Mouse (Mus musculus): ENCODE measurements at regions not wholly inside any gene's neighbourhood (a gene's known extent, or its start where the extent isn't known, plus 50 kb on each side); places are given as distances from the start of the nearest gene placed in this dataset.
"Not testable (repeated sequence)": the region's sequence is repeated elsewhere in the genome, so short reads cannot be mapped to it uniquely, and the experiment has no call there.

DNA sequence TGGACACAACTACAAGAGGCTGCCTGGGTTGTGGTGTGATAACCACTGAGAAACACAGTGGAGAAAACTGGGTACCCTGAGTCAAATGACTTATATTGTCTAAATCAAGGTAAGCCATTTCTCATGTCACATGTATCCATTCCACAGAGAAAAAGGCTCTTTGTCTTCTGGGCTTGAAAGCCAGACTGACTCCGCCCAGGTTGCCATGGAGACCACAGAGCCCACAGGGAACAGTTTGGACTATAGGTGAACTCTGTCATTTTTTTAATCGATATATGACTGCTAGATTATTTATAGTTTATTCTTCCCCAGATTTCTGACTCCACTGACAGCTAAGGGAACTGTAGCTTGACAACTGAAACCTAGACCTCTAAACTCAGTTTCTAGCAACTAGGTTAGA lies 80.7 kb upstream of the Thpo start:
- Histone ChIP-seq H3K4me3 (ENCODE audit: low read depth, low read length) (no peak overlapping the region), H3K4me2 (ENCODE audit: low read depth, low read length) (no peak overlapping the region), H3K9me3 (replicated peaks; ENCODE audit: control insufficient read depth, low read length) (no peaks in the 10 kb centered on the region), H3K4me1 (ENCODE audit: control insufficient read depth, insufficient read depth) (peaks cover 9% of the 10 kb centered on the region; the same call in 1 of the 2 replicates), H3K36me3 (replicated peaks; ENCODE audit: control insufficient read depth, insufficient read depth, low read length) (no peaks in the 10 kb centered on the region), H3K9ac (replicated peaks; ENCODE audit: low read depth, low read length) (no peak overlapping the region), H3K27me3 (ENCODE audit: control insufficient read depth, insufficient read depth, low read length) (no peaks in the 10 kb centered on the region), H3K27ac (ENCODE audit: low read depth) (no peak overlapping the region)
- TF ChIP-seq EP300 (IDR thresholded peaks at IDR 0.05; ENCODE audit: low read depth) (no peak), CTCF (IDR thresholded peaks at IDR 0.05; ENCODE audit: low read depth) (no peak)
- ATAC-seq (ENCODE audit: insufficient read depth, low read depth) (no peak), DNase-seq (ENCODE audit: low spot score) (no peak)
- WGBS, result 71% methylated on average over 2 of the region's 2 CpGs

- Histone ChIP-seq H3K9me3 (replicated peaks; ENCODE audit: control insufficient read depth, low read length) (no peaks in the 10 kb centered on the region), H3K4me3 (ENCODE audit: low read depth, low read length) (no peak overlapping the region), H3K4me2 (ENCODE audit: low read depth, low read length) (no peak overlapping the region), H3K36me3 (replicated peaks; ENCODE audit: control insufficient read depth, insufficient read depth, low read length) (no peaks in the 10 kb centered on the region), H3K27ac (ENCODE audit: low read depth) (no peak overlapping the region), H3K4me1 (ENCODE audit: control insufficient read depth, insufficient read depth) (peaks cover 9% of the 10 kb centered on the region; the same call in 1 of the 2 replicates), H3K9ac (replicated peaks; ENCODE audit: low read depth, low read length) (no peak overlapping the region), H3K27me3 (ENCODE audit: control insufficient read depth, insufficient read depth, low read length) (no peaks in the 10 kb centered on the region)
- ATAC-seq (ENCODE audit: insufficient read depth, low read depth) (no peak), DNase-seq (ENCODE audit: low spot score) (no peak)
- no peak for TF ChIP-seq EP300 (IDR thresholded peaks at IDR 0.05; ENCODE audit: low read depth)
- TF ChIP-seq CTCF (IDR thresholded peaks at IDR 0.05; ENCODE audit: low read depth), result no peak
Observed at GRCm38 (mm10) chr16:20814240-20814639, 79.9 kb upstream of the Thpo start.

DNA sequence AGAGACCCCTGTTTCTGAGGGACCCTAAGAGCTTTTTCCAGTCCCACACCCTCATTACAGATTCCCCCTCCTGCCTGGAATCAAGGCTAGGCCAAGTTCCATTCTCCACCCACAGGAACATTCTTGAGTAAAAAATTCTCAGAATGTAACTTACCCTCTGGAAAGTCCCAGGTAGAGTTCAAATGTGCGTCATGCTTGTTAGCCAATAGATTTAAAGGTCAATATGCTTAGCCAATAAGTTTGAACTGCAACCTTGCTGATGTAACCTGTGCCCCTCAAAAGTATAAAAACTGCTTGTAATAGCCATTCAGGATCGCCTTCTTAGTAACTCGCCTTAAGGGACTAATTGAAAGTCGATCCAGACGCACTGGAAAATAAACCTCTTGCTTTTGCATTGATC lies 77.7 kb upstream of the Thpo start:
- DNase-seq (ENCODE audit: low spot score); H3K4me2 ChIP-seq (ENCODE audit: low read depth, low read length); H3K27me3 ChIP-seq (ENCODE audit: control insufficient read depth, insufficient read depth, low read length); H3K9me3 ChIP-seq (replicated peaks; ENCODE audit: control insufficient read depth, low read length); H3K9ac ChIP-seq (replicated peaks; ENCODE audit: low read depth, low read length); H3K36me3 ChIP-seq (replicated peaks; ENCODE audit: control insufficient read depth, insufficient read depth, low read length); H3K4me3 ChIP-seq (ENCODE audit: low read depth, low read length); H3K27ac ChIP-seq (ENCODE audit: low read depth); ATAC-seq (ENCODE audit: insufficient read depth, low read depth); H3K4me1 ChIP-seq (ENCODE audit: control insufficient read depth, insufficient read depth): not testable (repeated sequence)
- 89% methylated on average over 5 of the region's 5 CpGs for WGBS

DNA sequence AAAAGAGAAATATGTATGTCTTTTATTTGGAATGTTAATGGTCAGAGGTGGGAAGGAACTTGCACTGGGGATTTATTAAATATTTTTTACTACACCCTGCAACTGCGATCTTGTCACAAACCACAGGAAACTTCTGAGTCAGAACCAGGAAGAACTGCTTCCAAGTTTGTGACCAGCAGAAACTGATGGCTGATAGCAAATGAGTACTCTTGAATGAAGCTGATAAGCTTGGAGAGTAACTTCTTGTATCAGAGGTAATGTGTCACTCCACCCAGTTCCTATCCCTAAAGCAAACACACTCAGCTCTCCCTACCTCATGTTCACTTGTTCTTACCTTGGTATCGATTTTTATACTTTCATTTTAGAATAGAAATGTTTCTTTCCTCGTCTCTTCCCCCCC lies 76.0 kb upstream of the Thpo start:
- no peak for TF ChIP-seq CTCF (IDR thresholded peaks at IDR 0.05; ENCODE audit: low read depth)
- TF ChIP-seq EP300 (IDR thresholded peaks at IDR 0.05; ENCODE audit: low read depth), result no peak
- Histone ChIP-seq H3K9ac (replicated peaks; ENCODE audit: low read depth, low read length) (no peak overlapping the region), H3K27me3 (ENCODE audit: control insufficient read depth, insufficient read depth, low read length) (no peaks in the 10 kb centered on the region), H3K4me1 (ENCODE audit: control insufficient read depth, insufficient read depth) (peaks cover 7% of the 10 kb centered on the region), H3K27ac (ENCODE audit: low read depth) (no peak overlapping the region), H3K36me3 (replicated peaks; ENCODE audit: control insufficient read depth, insufficient read depth, low read length) (no peaks in the 10 kb centered on the region), H3K9me3 (replicated peaks; ENCODE audit: control insufficient read depth, low read length) (no peaks in the 10 kb centered on the region), H3K4me3 (ENCODE audit: low read depth, low read length) (no peak overlapping the region), H3K4me2 (ENCODE audit: low read depth, low read length) (no peak overlapping the region)
- ATAC-seq (ENCODE audit: insufficient read depth, low read depth) (no peak), DNase-seq (ENCODE audit: low spot score) (no peak)
- WGBS, result 60% methylated on average over 3 of the region's 3 CpGs

DNA sequence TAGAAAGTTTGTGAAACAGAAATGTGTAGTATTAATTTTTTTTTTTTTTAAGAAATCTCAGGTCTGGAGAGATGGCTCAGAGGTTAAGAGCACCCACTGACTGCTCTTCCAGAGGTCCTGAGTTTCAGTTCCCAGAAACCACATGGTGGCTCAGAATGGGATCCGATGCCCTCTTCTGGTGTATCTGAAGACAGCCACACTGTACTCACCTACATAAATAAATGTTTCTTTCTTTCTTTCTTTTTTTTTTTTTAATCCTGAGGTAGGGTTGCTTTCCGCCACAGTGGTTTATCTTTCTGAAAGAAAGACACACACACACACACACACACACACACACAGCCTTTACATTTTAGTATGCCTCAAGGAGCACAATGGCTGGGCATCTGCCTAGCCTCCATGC lies 74.0 kb upstream of the Thpo start:
- H3K4me3 ChIP-seq (ENCODE audit: low read depth, low read length), result no peak overlapping the region
- H3K27me3 ChIP-seq (ENCODE audit: control insufficient read depth, insufficient read depth, low read length), result no peaks in the 10 kb centered on the region
- H3K9me3 ChIP-seq (replicated peaks; ENCODE audit: control insufficient read depth, low read length), result no peaks in the 10 kb centered on the region
- WGBS, result 93% methylated on average over 2 of the region's 2 CpGs
- no peaks in the 10 kb centered on the region for H3K36me3 ChIP-seq (replicated peaks; ENCODE audit: control insufficient read depth, insufficient read depth, low read length)
- no peak for TF ChIP-seq CTCF (IDR thresholded peaks at IDR 0.05; ENCODE audit: low read depth)
- TF ChIP-seq EP300 (IDR thresholded peaks at IDR 0.05; ENCODE audit: low read depth), result no peak
- DNase-seq (ENCODE audit: low spot score) (no peak), ATAC-seq (ENCODE audit: insufficient read depth, low read depth) (no peak)
- H3K4me2 ChIP-seq (ENCODE audit: low read depth, low read length), result no peak overlapping the region
- no peak overlapping the region for H3K27ac ChIP-seq (ENCODE audit: low read depth)
- H3K4me1 ChIP-seq (ENCODE audit: control insufficient read depth, insufficient read depth), result peaks cover 7% of the 10 kb centered on the region
- H3K9ac ChIP-seq (replicated peaks; ENCODE audit: low read depth, low read length), result no peak overlapping the region

- Histone ChIP-seq H3K27me3 (ENCODE audit: control insufficient read depth, insufficient read depth, low read length) (no peaks in the 10 kb centered on the region), H3K36me3 (replicated peaks; ENCODE audit: control insufficient read depth, insufficient read depth, low read length) (no peaks in the 10 kb centered on the region), H3K9ac (replicated peaks; ENCODE audit: low read depth, low read length) (no peak overlapping the region), H3K4me3 (ENCODE audit: low read depth, low read length) (no peak overlapping the region), H3K4me2 (ENCODE audit: low read depth, low read length) (no peak overlapping the region), H3K27ac (ENCODE audit: low read depth) (no peak overlapping the region), H3K9me3 (replicated peaks; ENCODE audit: control insufficient read depth, low read length) (no peaks in the 10 kb centered on the region), H3K4me1 (ENCODE audit: control insufficient read depth, insufficient read depth) (peaks cover 7% of the 10 kb centered on the region)
- ATAC-seq (ENCODE audit: insufficient read depth, low read depth) (no peak), DNase-seq (ENCODE audit: low spot score) (no peak)
- WGBS, result 71% methylated on average over 7 of the region's 7 CpGs
- TF ChIP-seq CTCF (IDR thresholded peaks at IDR 0.05; ENCODE audit: low read depth) (no peak), EP300 (IDR thresholded peaks at IDR 0.05; ENCODE audit: low read depth) (no peak)
Observed at GRCm38 (mm10) chr16:20806739-20807138, 72.4 kb upstream of the Thpo start.

Measured in heart, postnatal 0 days (tissue).